Mouse (Mus musculus): ENCODE results near the gene Krt4.

Gene Krt4

GRCm38 (mm10) chr15:101895216-101895615 is 29.3 kb downstream of the Krt4 start:
- in situ Hi-C loops (cut with MboI, MseI), result loop anchor here (25.0 kb wide), 1 partner anchor 1608 kb away; the partner anchor contains the start of gene Tmprss12

DNA sequence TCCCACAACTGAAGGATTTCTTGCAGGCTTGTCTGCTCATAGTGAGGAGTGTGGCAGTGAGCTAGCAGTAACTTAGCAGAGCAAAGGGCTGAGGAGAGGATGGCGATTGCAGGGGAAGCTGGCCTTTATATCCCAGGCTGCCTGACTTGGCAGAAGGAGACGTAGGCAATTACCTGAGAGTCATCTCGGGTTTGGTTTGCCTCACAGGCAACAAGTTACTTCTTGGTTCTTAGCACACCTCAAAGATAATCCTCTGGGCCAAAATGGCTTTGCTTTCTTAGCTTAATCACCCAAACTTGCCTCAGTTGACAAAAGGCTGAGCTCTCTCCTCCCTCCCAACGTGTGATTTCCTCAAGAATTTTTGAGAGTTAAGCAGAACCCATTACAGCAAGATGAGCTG is 31.7 kb downstream of the Krt4 start, which contains the start of gene Krt76:
Krt76 (minus strand) TSS at position 101 of the 400 bp plus-strand sequence.
- in situ Hi-C loops (cut with MboI, MseI), result loop anchor here (25.0 kb wide), 1 partner anchor 1606 kb away; the partner anchor contains the start of gene Tmprss12

DNA sequence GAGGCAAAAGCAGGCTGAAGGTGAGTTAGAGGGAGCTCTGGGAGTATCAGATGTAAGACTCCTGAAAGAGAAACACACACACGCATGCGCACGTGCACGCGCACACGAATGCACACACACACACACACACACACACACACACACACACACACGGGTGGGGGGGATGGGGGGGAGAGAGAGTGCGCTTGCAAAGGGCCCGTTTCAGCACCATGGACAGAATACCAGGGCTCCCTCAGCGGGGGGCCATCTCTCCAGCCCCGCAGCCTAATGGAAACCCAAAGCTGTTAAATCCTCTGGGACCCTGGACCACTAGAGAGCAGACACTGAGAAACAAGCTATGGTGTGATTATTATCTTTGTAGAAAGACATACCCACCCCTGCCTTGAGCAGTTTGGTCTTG is 44.8 kb downstream of the Krt4 start:
- in situ Hi-C loops (cut with MboI, MseI), result loop anchor here (25.0 kb wide), 1 partner anchor 1592 kb away; the partner anchor contains the start of gene Tmprss12

DNA sequence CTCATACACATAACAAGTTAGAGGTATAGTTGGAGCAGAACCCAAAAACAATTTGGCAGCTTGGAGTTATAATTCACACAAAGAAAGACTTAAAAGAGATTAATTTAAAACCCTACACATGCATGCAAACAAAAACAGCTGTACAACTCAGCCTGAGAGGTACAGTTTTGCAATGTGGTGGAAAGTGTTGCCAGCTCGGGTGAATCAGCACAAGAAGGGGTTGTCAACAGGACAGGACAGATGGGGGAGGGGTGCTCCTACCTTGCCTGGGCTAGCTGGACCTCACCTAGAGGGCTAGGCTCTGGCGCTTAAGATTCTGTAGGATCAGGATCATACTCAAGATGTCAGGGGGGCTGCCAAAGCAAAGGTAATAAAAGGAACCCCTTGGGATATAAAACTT is 46.5 kb downstream of the Krt4 start:
- in situ Hi-C loops (cut with MboI, MseI), result loop anchor here (25.0 kb wide), 1 partner anchor 1591 kb away; the partner anchor contains the start of gene Tmprss12

- in situ Hi-C loops (cut with MboI, MseI), result no loop called here
Observed at GRCm38 (mm10) chr15:101874383-101874782, 50.2 kb downstream of the Krt4 start.

GRCm38 (mm10) chr15:101873231-101873630 is 51.3 kb downstream of the Krt4 start:
- in situ Hi-C loops (cut with MboI, MseI), result no loop called here

GRCm38 (mm10) chr15:101869431-101869830 is 55.1 kb downstream of the Krt4 start, which contains the start of gene Krt77:
TSS of gene Krt77 (minus strand) at chr15:101869705.
- in situ Hi-C loops (cut with MboI, MseI), result no loop called here

Measured in regulatory T cell (primary cell).